Mouse (Mus musculus): ENCODE measurements around the gene Zfp791.

DNA sequence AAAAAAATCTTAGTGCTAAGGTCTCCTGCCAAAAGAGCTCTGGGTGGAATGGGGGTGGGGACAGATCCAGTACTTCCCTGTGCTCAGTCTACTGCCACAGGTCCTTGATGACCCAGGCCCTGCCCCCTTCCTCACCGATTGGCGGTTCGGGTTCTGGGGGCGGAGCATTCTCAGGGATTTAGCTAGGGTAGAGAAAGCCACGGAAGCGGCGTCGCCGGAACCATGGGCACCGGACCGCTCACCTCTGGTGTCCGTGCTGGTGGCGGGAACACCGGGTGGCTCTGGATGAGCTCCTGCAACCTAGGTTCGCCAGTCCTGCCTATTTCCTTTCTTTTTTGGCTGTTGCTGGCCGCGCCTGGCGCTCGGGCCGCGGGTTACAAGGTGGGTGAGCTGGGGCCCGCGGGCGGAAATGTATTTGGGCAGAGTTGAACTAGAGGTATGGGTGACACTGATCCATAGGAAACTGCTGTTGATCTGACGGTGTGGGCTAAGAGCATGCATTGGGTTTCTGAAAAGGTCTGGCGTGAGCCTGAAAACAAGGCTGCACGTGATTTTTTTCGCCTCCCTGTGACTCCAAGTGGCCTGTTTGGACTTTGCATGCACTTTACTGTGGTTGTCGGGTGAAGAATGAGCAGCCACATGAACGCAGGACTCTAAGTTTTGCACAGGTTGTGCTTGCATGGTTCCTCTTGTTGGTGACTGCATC is 39.6 kb downstream of the Zfp791 start, which contains the start of gene Man2b1:
- TF ChIP-seq GATA1 (IDR thresholded peaks at IDR 0.05; ENCODE audit: low read length), result no peak
- no peak for TF ChIP-seq TAL1 (IDR thresholded peaks at IDR 0.05; ENCODE audit: low read length)
